8 mouse cellular contexts compared by ENCODE assay signal in genomic region chr9:63915976-63916375, GRCm38 (mm10).
A peak's percentile ranks its signal among the peaks of the same experiment; 100 is the strongest.
DNase-seq lines count a peak whose midpoint lies in the region; ATAC-seq and TF ChIP-seq lines count a peak whose summit lies in the region.

No protein-coding gene starts in this region.

- no peak for ATAC-seq in midbrain, embryonic 14.5 days (ENCODE audit: low FRiP score, low TSS enrichment)
- no peak for ATAC-seq in lung, embryonic 14.5 days (ENCODE audit: insufficient read depth)
- ATAC-seq in midbrain, embryonic 16.5 days = no peak

- peak; percentile 36 for DNase-seq in midbrain, embryonic 14.5 days
- DNase-seq in midbrain, embryonic 10.5 days (ENCODE audit: low spot score) = no peak
- peak; percentile 81 for DNase-seq in ZHBTc4 (ENCODE audit: low read depth, low spot score)
- peak; percentile 58 to 79 for DNase-seq in kidney, postnatal 25 days
- DNase-seq in lung, embryonic 14.5 days = peak; percentile 76
- DNase-seq in spleen, postnatal 10 days (ENCODE audit: low spot score in 2 of 2) = peak; percentile 52 to 79

- H3K36me3 ChIP-seq in midbrain, embryonic 14.5 days (ENCODE audit: control insufficient read depth, insufficient read depth, low read length) = no peaks in the 10 kb centered on the region
- H3K36me3 ChIP-seq in midbrain, embryonic 10.5 days = no peaks in the 10 kb centered on the region
- H3K36me3 ChIP-seq in lung, embryonic 14.5 days (ENCODE audit: insufficient read depth) = no peaks in the 10 kb centered on the region
- H3K36me3 ChIP-seq in midbrain, embryonic 16.5 days (ENCODE audit: control insufficient read depth, insufficient read depth, low read length) = no peaks in the 10 kb centered on the region

- no peak overlapping the region for H3K27ac ChIP-seq in midbrain, embryonic 14.5 days (replicated peaks; ENCODE audit: low read depth, low read length)
- no peak overlapping the region for H3K27ac ChIP-seq in midbrain, embryonic 10.5 days (replicated peaks)
- H3K27ac ChIP-seq in embryonic fibroblast, embryonic 13.5 days (ENCODE audit: insufficient read depth, low read length) = no peak overlapping the region
- no peak overlapping the region for H3K27ac ChIP-seq in lung, embryonic 14.5 days (ENCODE audit: low read depth)
- H3K27ac ChIP-seq in midbrain, embryonic 16.5 days (ENCODE audit: low read length) = no peak overlapping the region

- H3K9ac ChIP-seq in midbrain, embryonic 14.5 days (replicated peaks; ENCODE audit: low read length) = no peak overlapping the region
- H3K9ac ChIP-seq in lung, embryonic 14.5 days = no peak overlapping the region
- H3K9ac ChIP-seq in midbrain, embryonic 16.5 days (ENCODE audit: low read depth, low read length) = no peak overlapping the region

- H3K4me2 ChIP-seq in midbrain, embryonic 14.5 days (ENCODE audit: low read length) = no peak overlapping the region
- no peak overlapping the region for H3K4me2 ChIP-seq in lung, embryonic 14.5 days
- no peak overlapping the region for H3K4me2 ChIP-seq in midbrain, embryonic 16.5 days (ENCODE audit: low read length)

- WGBS in midbrain, embryonic 14.5 days = 65% methylated on average over 5 of the region's 5 CpGs
- 69% methylated on average over 5 of the region's 5 CpGs for WGBS in midbrain, embryonic 10.5 days
- WGBS in lung, embryonic 14.5 days = 55% methylated on average over 5 of the region's 5 CpGs
- WGBS in midbrain, embryonic 16.5 days = 67% methylated on average over 5 of the region's 5 CpGs

- H3K4me3 ChIP-seq in midbrain, embryonic 14.5 days (replicated peaks; ENCODE audit: low read depth, low read length) = no peak overlapping the region
- no peak overlapping the region for H3K4me3 ChIP-seq in midbrain, embryonic 10.5 days
- H3K4me3 ChIP-seq in embryonic fibroblast, embryonic 13.5 days (ENCODE audit: insufficient read depth, low read length) = no peak overlapping the region
- no peak overlapping the region for H3K4me3 ChIP-seq in lung, embryonic 14.5 days (ENCODE audit: low read depth, low read length)
- H3K4me3 ChIP-seq in midbrain, embryonic 16.5 days (ENCODE audit: low read depth, low read length) = no peak overlapping the region

- H3K9me3 ChIP-seq in midbrain, embryonic 14.5 days (ENCODE audit: control insufficient read depth, low read length) = no peaks in the 10 kb centered on the region
- H3K9me3 ChIP-seq in midbrain, embryonic 10.5 days (replicated peaks) = no peaks in the 10 kb centered on the region
- H3K9me3 ChIP-seq in lung, embryonic 14.5 days (ENCODE audit: low read depth, low read length) = no peaks in the 10 kb centered on the region
- H3K9me3 ChIP-seq in midbrain, embryonic 16.5 days (replicated peaks; ENCODE audit: control insufficient read depth, low read length, poor library complexity, severe bottlenecking) = no peaks in the 10 kb centered on the region

- peak; percentile 33; the same call in 1 of the 2 replicates for TF ChIP-seq CTCF in embryonic fibroblast, embryonic 13.5 days (IDR thresholded peaks at IDR 0.05; ENCODE audit: borderline replicate concordance, insufficient read depth, low read length)
- TF ChIP-seq CTCF in lung, embryonic 14.5 days (IDR thresholded peaks at IDR 0.05; ENCODE audit: low read depth) = peak; percentile 83

- H3K27me3 ChIP-seq in midbrain, embryonic 14.5 days (ENCODE audit: control insufficient read depth, insufficient read depth, low read length) = no peaks in the 10 kb centered on the region
- no peaks in the 10 kb centered on the region for H3K27me3 ChIP-seq in midbrain, embryonic 10.5 days (ENCODE audit: low read depth, poor library complexity, severe bottlenecking)
- H3K27me3 ChIP-seq in lung, embryonic 14.5 days (ENCODE audit: insufficient read depth, low read length) = no peaks in the 10 kb centered on the region
- no peaks in the 10 kb centered on the region for H3K27me3 ChIP-seq in midbrain, embryonic 16.5 days (ENCODE audit: control insufficient read depth, insufficient read depth, low read depth, low read length)

- no peaks in the 10 kb centered on the region for H3K4me1 ChIP-seq in midbrain, embryonic 14.5 days (ENCODE audit: control insufficient read depth, insufficient read depth, low read length)
- H3K4me1 ChIP-seq in midbrain, embryonic 10.5 days = no peaks in the 10 kb centered on the region
- no peaks in the 10 kb centered on the region for H3K4me1 ChIP-seq in embryonic fibroblast, embryonic 13.5 days (ENCODE audit: control insufficient read depth, insufficient read depth, low read length)
- H3K4me1 ChIP-seq in lung, embryonic 14.5 days (ENCODE audit: insufficient read depth) = peaks cover 13% of the 10 kb centered on the region
- peaks cover 2% of the 10 kb centered on the region; the same call in 1 of the 2 replicates for H3K4me1 ChIP-seq in midbrain, embryonic 16.5 days (ENCODE audit: control insufficient read depth, insufficient read depth, low read length)

- TF ChIP-seq POLR2A in embryonic fibroblast, embryonic 13.5 days (IDR thresholded peaks at IDR 0.05; ENCODE audit: low read depth, low read length) = no peak
